Mouse (Mus musculus) liver, embryonic 12.5 days (tissue): ENCODE measurements around the gene Calcoco1. TPM values are rescaled to one million over a fixed set of nuclear protein-coding genes. Genes with fewer than 3 reads are reported as not detected.

Experiments
- ATAC-seq: fragments of 200-750 bp; cut with Nextera tagmentation; 2 replicates; pipeline ENCODE4 v1.8.0; 2017; ENCODE audit warnings: moderate number of reproducible peaks, mild to moderate bottlenecking, moderate library complexity
- H3K27ac ChIP-seq: fragments of 300-500 bp; sonication (generic); 2 replicates; pipeline ENCODE4 v1.5.1; 2016; ENCODE audit warnings: mild to moderate bottlenecking
- H3K27me3 ChIP-seq: fragments of 300-500 bp; sonication (generic); replicated peaks from 2 replicates; pipeline ENCODE4 v1.6.1; 2016; ENCODE audit warnings: mild to moderate bottlenecking, moderate library complexity
- H3K36me3 ChIP-seq: fragments of 300-500 bp; sonication (generic); 2 replicates; pipeline ENCODE4 v1.6.1; 2016; ENCODE audit warnings: mild to moderate bottlenecking, moderate library complexity
- H3K4me1 ChIP-seq: fragments of 300-500 bp; sonication (generic); 2 replicates; pipeline ENCODE4 v1.6.1; 2016
- H3K4me2 ChIP-seq: fragments of 300-500 bp; sonication (generic); 2 replicates; pipeline ENCODE4 v1.6.1; 2016; ENCODE audit warnings: mild to moderate bottlenecking, moderate library complexity
- H3K4me3 ChIP-seq: fragments of 300-500 bp; sonication (generic); 2 replicates; pipeline ENCODE4 v1.5.1; 2016; ENCODE audit warnings: mild to moderate bottlenecking, moderate library complexity
- H3K9ac ChIP-seq: fragments of 300-500 bp; sonication (generic); 2 replicates; pipeline ENCODE4 v1.6.1; 2016; ENCODE audit warnings: mild to moderate bottlenecking, moderate library complexity
- H3K9me3 ChIP-seq: fragments of 300-500 bp; sonication (generic); replicated peaks from 2 replicates; pipeline ENCODE4 v1.6.1; 2016; ENCODE audit warnings: mild to moderate bottlenecking, moderate library complexity
- WGBS: fragments of 180-500 bp; shearing (Covaris S2); methylation state at CpG from one replicate; pipeline ENCODE4 v1.1.7; 2016; ENCODE audit not compliant: insufficient replicate concordance; 5-methylcytosine and 5-hydroxymethylcytosine counted together
- polyA plus RNA-seq: library from polyadenylated mRNA; unstranded; fragments of >200 nt; fragmentation: Nextera tagmentation; extraction: Ambion mirVana; gene quantifications from 2 replicates; pipeline ENCODE4 v1.2.1, GENCODE M21; 2016

Calcoco1 gene
- polyA plus RNA-seq: 8.7 and 10.3 TPM in 2 replicates

GRCm38 (mm10) chr15:102721980-102722475 lies at the start of gene Calcoco1:
Calcoco1 (minus strand) TSS chr15:102722178.
- no peak within 1 kb of the TSS; the same call in 1 of the 2 replicates for H3K27ac ChIP-seq

GRCm38 (mm10) chr15:102770866-102771265 lies 48.9 kb upstream of the Calcoco1 start:
- H3K9me3 ChIP-seq: no peaks in the 10 kb centered on the region
- peaks cover 25% of the 10 kb centered on the region for H3K27me3 ChIP-seq
- 38% methylated on average over 7 of the region's 7 CpGs for WGBS
- no peak for ATAC-seq
- no peak overlapping the region for H3K4me3 ChIP-seq
- H3K9ac ChIP-seq: no peak overlapping the region
- no peaks in the 10 kb centered on the region for H3K4me1 ChIP-seq
- no peak overlapping the region for H3K27ac ChIP-seq
- no peak overlapping the region for H3K4me2 ChIP-seq
- no peaks in the 10 kb centered on the region for H3K36me3 ChIP-seq

More at GRCm38 (mm10) chr15:102721980-102722475, at the start of gene Calcoco1:
- H3K36me3 ChIP-seq: no peaks in the 10 kb centered on the region
- ATAC-seq: peak; percentile 100
- H3K9me3 ChIP-seq: no peaks in the 10 kb centered on the region
- peaks cover 19% of the 10 kb centered on the region for H3K4me1 ChIP-seq
- H3K4me3 ChIP-seq: peak within 1 kb of the TSS; percentile 76
- WGBS: 3% methylated on average over 27 of the region's 27 CpGs
- no peaks in the 10 kb centered on the region; the same call in 1 of the 2 replicates for H3K27me3 ChIP-seq
- H3K9ac ChIP-seq: peak within 1 kb of the TSS; percentile 78
- peak within 1 kb of the TSS; percentile 86 for H3K4me2 ChIP-seq

GRCm38 (mm10) chr15:102765207-102765606 lies 43.2 kb upstream of the Calcoco1 start:
- no peak for ATAC-seq
- Histone ChIP-seq H3K36me3 (no peaks in the 10 kb centered on the region), H3K4me3 (no peak overlapping the region), H3K9ac (no peak overlapping the region), H3K27me3 (peaks cover 56% of the 10 kb centered on the region), H3K9me3 (no peaks in the 10 kb centered on the region), H3K4me2 (no peak overlapping the region), H3K4me1 (no peaks in the 10 kb centered on the region), H3K27ac (no peak overlapping the region)
- WGBS: 24% methylated on average over 2 of the region's 2 CpGs

GRCm38 (mm10) chr15:102761745-102762378 lies 39.9 kb upstream of the Calcoco1 start:
- no peak overlapping the region for H3K4me2 ChIP-seq

DNA sequence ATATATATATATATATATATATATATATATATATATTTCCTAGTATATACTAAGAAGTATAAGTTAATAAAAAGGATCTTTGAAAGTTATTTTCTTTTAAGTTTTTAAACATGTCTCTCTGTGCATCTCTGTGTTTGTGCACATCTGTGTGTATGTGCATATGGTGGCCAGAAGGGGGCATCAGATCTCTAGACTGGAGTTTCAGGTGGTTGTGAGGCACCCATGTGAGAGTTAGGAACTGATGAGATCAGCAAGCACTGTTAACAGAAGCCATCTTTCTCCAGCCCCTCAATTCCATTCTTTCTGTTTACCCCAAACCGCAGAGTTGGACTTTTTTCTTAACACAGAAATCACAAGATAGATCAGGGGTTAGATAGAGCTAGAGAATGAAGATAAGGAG lies 35.7 kb upstream of the Calcoco1 start:
- H3K27ac ChIP-seq: no peak overlapping the region
- no peak overlapping the region for H3K4me3 ChIP-seq
- H3K36me3 ChIP-seq: no peaks in the 10 kb centered on the region
- H3K4me1 ChIP-seq: no peaks in the 10 kb centered on the region
- H3K4me2 ChIP-seq: no peak overlapping the region
- H3K9me3 ChIP-seq: no peaks in the 10 kb centered on the region
- ATAC-seq: no peak
- WGBS: 79% methylated on average over 1 of the region's 1 CpGs
- no peak overlapping the region for H3K9ac ChIP-seq
- peaks cover 80% of the 10 kb centered on the region for H3K27me3 ChIP-seq

More at GRCm38 (mm10) chr15:102761745-102762378, 39.9 kb upstream of the Calcoco1 start:
- H3K4me3 ChIP-seq: no peak overlapping the region
- ATAC-seq: no peak
- H3K27ac ChIP-seq: no peak overlapping the region
- H3K36me3 ChIP-seq: no peaks in the 10 kb centered on the region
- peaks cover 65% of the 10 kb centered on the region for H3K27me3 ChIP-seq
- H3K9ac ChIP-seq: no peak overlapping the region
- WGBS: 9% methylated on average over 7 of the region's 7 CpGs
- H3K4me1 ChIP-seq: no peaks in the 10 kb centered on the region
- no peaks in the 10 kb centered on the region for H3K9me3 ChIP-seq

DNA sequence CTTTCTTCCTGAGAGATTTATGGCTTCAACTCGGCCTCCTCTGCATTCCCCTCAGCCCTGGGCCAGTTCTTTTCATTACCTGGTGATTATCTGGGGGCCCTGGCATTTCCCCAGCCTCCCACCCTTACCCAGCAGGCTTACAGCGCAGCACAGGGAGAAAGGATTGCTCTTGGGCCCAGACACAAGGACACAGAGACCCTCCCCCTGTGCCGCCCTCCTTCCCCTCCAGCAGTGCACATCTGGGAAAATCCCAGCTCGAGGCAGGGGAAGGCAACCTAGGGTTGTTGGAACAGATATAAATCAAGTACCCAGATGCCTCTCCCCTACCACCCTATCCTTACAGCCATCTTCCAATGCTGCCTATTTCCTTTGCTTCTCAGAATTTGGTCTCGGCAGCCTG lies 33.1 kb upstream of the Calcoco1 start:
- H3K4me2 ChIP-seq: no peak overlapping the region
- ATAC-seq: no peak
- peaks cover 83% of the 10 kb centered on the region for H3K27me3 ChIP-seq
- H3K27ac ChIP-seq: no peak overlapping the region
- H3K4me3 ChIP-seq: no peak overlapping the region
- no peak overlapping the region for H3K9ac ChIP-seq
- H3K4me1 ChIP-seq: no peaks in the 10 kb centered on the region
- H3K9me3 ChIP-seq: no peaks in the 10 kb centered on the region
- H3K36me3 ChIP-seq: no peaks in the 10 kb centered on the region
- 31% methylated on average over 5 of the region's 5 CpGs for WGBS

GRCm38 (mm10) chr15:102754361-102754760 lies 32.4 kb upstream of the Calcoco1 start:
- Histone ChIP-seq H3K36me3 (no peaks in the 10 kb centered on the region), H3K4me1 (no peaks in the 10 kb centered on the region), H3K27me3 (peaks cover 84% of the 10 kb centered on the region), H3K9ac (no peak overlapping the region), H3K9me3 (no peaks in the 10 kb centered on the region), H3K4me2 (no peak overlapping the region), H3K27ac (no peak overlapping the region), H3K4me3 (no peak overlapping the region)
- ATAC-seq: no peak
- WGBS: 57% methylated on average over 7 of the region's 7 CpGs

DNA sequence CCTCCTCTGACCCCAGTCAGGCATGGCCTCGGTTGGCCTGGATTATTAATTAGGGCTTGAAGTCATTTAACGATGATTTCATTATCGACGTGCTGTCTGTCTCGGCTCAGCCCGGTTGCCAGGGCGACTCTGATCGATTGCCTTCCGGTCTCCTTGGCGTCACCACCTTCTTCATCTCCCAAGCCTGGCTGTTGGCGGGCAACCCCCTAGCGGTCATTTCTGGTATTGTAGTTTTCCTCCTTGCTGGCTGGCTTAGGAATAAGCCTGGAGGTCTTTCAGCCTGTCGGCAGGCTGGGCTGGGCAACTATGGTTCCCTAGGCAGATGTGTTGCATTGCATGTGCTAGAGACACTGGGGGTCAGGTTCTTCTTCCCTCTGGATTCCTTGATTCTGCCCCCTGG lies 31.2 kb upstream of the Calcoco1 start:
- WGBS: 7% methylated on average over 13 of the region's 13 CpGs
- peaks cover 86% of the 10 kb centered on the region for H3K27me3 ChIP-seq

GRCm38 (mm10) chr15:102752164-102752563 lies 30.2 kb upstream of the Calcoco1 start:
- no peaks in the 10 kb centered on the region for H3K9me3 ChIP-seq
- no peak for ATAC-seq
- H3K27me3 ChIP-seq: peaks cover 96% of the 10 kb centered on the region
- no peak overlapping the region for H3K4me2 ChIP-seq
- H3K4me1 ChIP-seq: no peaks in the 10 kb centered on the region
- WGBS: 38% methylated on average over 1 of the region's 1 CpGs
- no peak overlapping the region for H3K9ac ChIP-seq
- H3K4me3 ChIP-seq: no peak overlapping the region
- H3K27ac ChIP-seq: no peak overlapping the region
- no peaks in the 10 kb centered on the region for H3K36me3 ChIP-seq

More for the DNA sequence above, 31.2 kb upstream of the Calcoco1 start:
- Histone ChIP-seq H3K4me1 (no peaks in the 10 kb centered on the region), H3K27ac (no peak overlapping the region), H3K4me3 (no peak overlapping the region), H3K36me3 (no peaks in the 10 kb centered on the region), H3K9ac (no peak overlapping the region), H3K4me2 (no peak overlapping the region), H3K9me3 (no peaks in the 10 kb centered on the region)
- ATAC-seq: no peak

GRCm38 (mm10) chr15:102750241-102750640 lies 28.3 kb upstream of the Calcoco1 start:
- peaks cover 99% of the 10 kb centered on the region for H3K27me3 ChIP-seq
- no peak overlapping the region for H3K27ac ChIP-seq
- WGBS: 67% methylated on average over 5 of the region's 5 CpGs
- no peak overlapping the region for H3K4me2 ChIP-seq
- ATAC-seq: no peak
- no peaks in the 10 kb centered on the region for H3K9me3 ChIP-seq
- H3K4me1 ChIP-seq: no peaks in the 10 kb centered on the region
- no peak overlapping the region for H3K9ac ChIP-seq
- H3K36me3 ChIP-seq: no peaks in the 10 kb centered on the region
- H3K4me3 ChIP-seq: no peak overlapping the region

GRCm38 (mm10) chr15:102749103-102749502 lies 27.1 kb upstream of the Calcoco1 start:
- H3K27ac ChIP-seq: no peak overlapping the region
- WGBS: 64% methylated on average over 1 of the region's 1 CpGs
- no peak for ATAC-seq
- H3K9ac ChIP-seq: no peak overlapping the region
- H3K4me3 ChIP-seq: no peak overlapping the region
- no peaks in the 10 kb centered on the region for H3K4me1 ChIP-seq
- H3K9me3 ChIP-seq: no peaks in the 10 kb centered on the region
- peaks cover 99% of the 10 kb centered on the region for H3K27me3 ChIP-seq
- H3K36me3 ChIP-seq: no peaks in the 10 kb centered on the region
- H3K4me2 ChIP-seq: no peak overlapping the region

DNA sequence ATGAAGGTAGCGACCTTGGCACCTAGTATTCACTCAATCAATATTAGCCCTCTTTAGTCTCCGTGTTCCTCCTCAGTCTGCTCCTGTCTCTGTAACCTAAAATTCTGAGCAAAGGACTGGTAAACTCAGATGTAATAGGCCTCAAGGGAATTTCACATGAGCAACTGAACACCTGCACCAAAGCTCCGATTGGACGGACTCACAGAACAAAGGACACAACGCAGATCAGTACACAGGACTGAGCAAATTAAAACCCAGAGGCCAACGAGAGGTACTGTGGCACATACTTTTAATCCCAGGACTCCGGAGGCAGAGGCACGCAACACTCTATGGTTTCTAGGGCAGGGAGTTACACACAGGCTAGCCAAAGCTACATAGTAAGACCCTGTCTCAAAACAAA lies 25.9 kb upstream of the Calcoco1 start:
- Histone ChIP-seq H3K9me3 (no peaks in the 10 kb centered on the region), H3K4me3 (no peak overlapping the region), H3K4me2 (no peak overlapping the region), H3K27ac (no peak overlapping the region), H3K9ac (no peak overlapping the region), H3K4me1 (no peaks in the 10 kb centered on the region), H3K36me3 (no peaks in the 10 kb centered on the region), H3K27me3 (peaks cover 100% of the 10 kb centered on the region)
- no peak for ATAC-seq
- 42% methylated on average over 8 of the region's 8 CpGs for WGBS
